Mouse (Mus musculus): Measurements from ENCODE around the gene Polr2j. TPM values are rescaled to one million over a fixed set of nuclear protein-coding genes. Genes with fewer than 3 reads are reported as not detected.

Polr2j gene
- polyA plus RNA-seq (2021; fragmentation: Nextera tagmentation), result 178 and 182 TPM in 2 replicates
- long read RNA-seq, experiment 1, transcript Polr2j-201 (4 exons, 646 nt), result major isoform, 24 of 26 reads
- long read RNA-seq, experiment 1, partial matches to known transcripts, result 1 of 26 reads
- long read RNA-seq, experiment 1, other reads (novel, unspliced or antisense), result 0 of 26 reads
- long read RNA-seq, experiment 2, transcript Polr2j-201 (4 exons, 646 nt), result major isoform, 100 of 106 reads
- long read RNA-seq, experiment 2, partial matches to known transcripts, result 0 of 106 reads
- long read RNA-seq, experiment 2, other reads (novel, unspliced or antisense), result 4 of 106 reads

GRCm38 (mm10) chr5:136115891-136116783, at the start of gene Polr2j:
Gene Polr2j (plus strand): TSS chr5:136116631.

GRCm38 (mm10) chr5:136083669-136084107, 32.7 kb upstream of the Polr2j start, which contains the start of gene Rasa4:
Gene Rasa4 (plus strand): TSS chr5:136083916.

GRCm38 (mm10) chr5:136135571-136136291, 19.3 kb downstream of the Polr2j start, which contains the start of the genes Lrwd1 and Alkbh4:
Gene Lrwd1 (minus strand): TSS chr5:136136074.
Gene Alkbh4 (plus strand): TSS chr5:136136146.

GRCm38 (mm10) chr5:136170512-136171362, 54.3 kb downstream of the Polr2j start, which contains the start of gene Orai2:
Gene Orai2 (minus strand): TSS chr5:136170713.

Other genes starting within 250 kb of the Polr2j start
- gene Hspb1, start 228.7 kb upstream of the Polr2j start, polyA plus RNA-seq (2021; fragmentation: Nextera tagmentation), result 21.3 and 32.6 TPM in 2 replicates
- 469 and 556 TPM in 2 replicates for gene Ywhag, start 182.0 kb upstream of the Polr2j start, polyA plus RNA-seq (2021; fragmentation: Nextera tagmentation)
- gene Ssc4d, start 142.1 kb upstream of the Polr2j start, polyA plus RNA-seq (2021; fragmentation: Nextera tagmentation), result 0.65 and 1.0 TPM in 2 replicates
- not detected in 2 replicates for gene Zp3, start 136.5 kb upstream of the Polr2j start, polyA plus RNA-seq (2021; fragmentation: Nextera tagmentation)
- 6.4 and 6.8 TPM in 2 replicates for gene Dtx2, start 121.8 kb upstream of the Polr2j start, polyA plus RNA-seq (2021; fragmentation: Nextera tagmentation)
- not detected in 2 replicates for gene Upk3b, start 78.1 kb upstream of the Polr2j start, polyA plus RNA-seq (2021; fragmentation: Nextera tagmentation)
- gene Upk3bl, start 62.1 kb upstream of the Polr2j start, polyA plus RNA-seq (2021; fragmentation: Nextera tagmentation), result 0.94 and 1.1 TPM in 2 replicates
- 2.3 TPM in 2 replicates for gene Rasa4, start 32.7 kb upstream of the Polr2j start, polyA plus RNA-seq (2021; fragmentation: Nextera tagmentation)
- gene Lrwd1, start 19.4 kb downstream of the Polr2j start, polyA plus RNA-seq (2021; fragmentation: Nextera tagmentation), result 5.1 and 5.8 TPM in 2 replicates
- gene Alkbh4, start 19.5 kb downstream of the Polr2j start, polyA plus RNA-seq (2021; fragmentation: Nextera tagmentation), result 7.5 and 7.7 TPM in 2 replicates
- gene Orai2, start 54.1 kb downstream of the Polr2j start, polyA plus RNA-seq (2021; fragmentation: Nextera tagmentation), result 34.4 and 36.2 TPM in 2 replicates
- gene Prkrip1, start 82.3 kb downstream of the Polr2j start, polyA plus RNA-seq (2021; fragmentation: Nextera tagmentation), result 51.5 and 52.0 TPM in 2 replicates
- 0.81 and 2.9 TPM in 2 replicates for gene Sh2b2, start 129.9 kb downstream of the Polr2j start, polyA plus RNA-seq (2021; fragmentation: Nextera tagmentation)